In the genomic region with DNA sequence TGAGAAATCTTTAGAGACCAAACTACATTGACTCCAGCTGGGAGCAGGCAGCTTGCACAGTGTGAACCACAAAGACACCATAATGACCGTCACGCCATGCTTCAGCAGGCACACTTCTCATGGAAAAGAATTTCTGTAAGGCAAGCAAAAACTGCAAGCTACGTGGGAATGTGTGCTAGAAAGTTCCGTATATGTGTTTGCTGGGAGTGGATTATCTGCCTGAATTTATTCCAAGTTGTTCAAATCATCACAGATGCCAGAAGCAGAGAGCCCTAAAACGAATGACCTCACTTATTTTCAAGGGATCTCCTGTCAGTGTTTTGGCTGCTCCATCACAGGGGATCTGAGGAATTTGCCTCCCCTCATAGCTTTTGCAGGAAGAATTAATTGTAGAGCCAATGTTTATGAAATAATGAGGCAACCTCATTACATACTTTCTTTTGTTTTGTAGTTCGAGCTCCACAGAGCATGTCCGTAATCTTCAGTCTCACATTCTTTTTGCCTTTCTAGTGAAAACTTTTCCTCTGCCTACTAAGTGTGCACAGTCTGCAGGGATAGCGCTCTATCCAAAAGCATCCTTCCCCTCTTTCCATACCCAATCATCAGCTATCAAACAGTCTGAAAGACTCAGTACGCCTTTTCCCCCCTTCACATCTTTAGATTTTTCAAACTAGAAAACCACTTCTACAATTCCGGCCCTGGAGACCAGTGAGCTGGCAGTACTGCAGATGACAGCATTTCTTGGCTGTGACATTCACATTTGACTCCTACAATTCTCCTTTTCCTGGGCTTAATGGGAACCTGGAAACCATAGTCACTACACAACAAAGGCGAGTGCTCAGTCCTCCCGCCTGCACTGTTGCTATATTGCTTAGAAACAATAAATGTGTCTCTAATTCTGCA, we compare ENCODE assay signal across 13 mouse cellular contexts.
DNase-seq lines count a peak whose midpoint lies in the region; ATAC-seq and TF ChIP-seq lines count a peak whose summit lies in the region.
"Had no signal": no experiment of that assay in that cellular context is flagged by ENCODE, and none has a peak within 500 bp of the region (broad histone marks: within the 10 kb centered on the region; RNA-seq: fewer than 3 reads in every experiment).

No protein-coding gene starts in this region.

- intact Hi-C loops in gastrocnemius, adult 2 months (cut with DNase I): no loop called here

- TF ChIP-seq CTCF in gastrocnemius, adult 2 months (IDR thresholded peaks at IDR 0.05): no peak
- no peak for TF ChIP-seq CTCF in kidney, postnatal 0 days (IDR thresholded peaks at IDR 0.05; ENCODE audit: low read depth)
- no peak for TF ChIP-seq CTCF in cerebellum, adult 2 months (IDR thresholded peaks at IDR 0.05; ENCODE audit: borderline replicate concordance, insufficient read depth, low read depth, low read length)

- H3K36me3 ChIP-seq in kidney, postnatal 0 days (ENCODE audit: insufficient read depth, low read length): no peaks in the 10 kb centered on the region
- H3K36me3 ChIP-seq: stomach, embryonic 15.5 days had no signal

- no peak overlapping the region for H3K4me2 ChIP-seq in kidney, postnatal 0 days (ENCODE audit: low read length)
- H3K4me2 ChIP-seq: liver, embryonic 11.5 days; stomach, embryonic 15.5 days had no signal

- H3K4me3 ChIP-seq in gastrocnemius, adult 2 months: no peak overlapping the region; the same call in 1 of the 2 replicates
- no peak overlapping the region for H3K4me3 ChIP-seq in kidney, postnatal 0 days (replicated peaks; ENCODE audit: low read depth, low read length)
- no peak overlapping the region for H3K4me3 ChIP-seq in cerebellum, adult 2 months (replicated peaks; ENCODE audit: insufficient read depth, low read depth, low read length)
- H3K4me3 ChIP-seq: layer of hippocampus, adult 2 months; stomach, embryonic 15.5 days had no signal

- DNase-seq in gastrocnemius, adult 2 months: peak; percentile 17
- DNase-seq in gastrocnemius, postnatal 10 days: no peak
- peak; percentile 6 for DNase-seq in kidney, postnatal 0 days (ENCODE audit: low spot score)
- DNase-seq in kidney, postnatal 25 days: no peak
- DNase-seq in embryo, embryonic 9.5 days (ENCODE audit: extremely low spot score): peak; percentile 5
- DNase-seq in mesoderm, embryonic 11.5 days (ENCODE audit: low read depth, low spot score): peak; percentile 10
- no peak for DNase-seq in left cerebral cortex, adult 18-20 months (ENCODE audit: low spot score in 2 of 2)
- DNase-seq in cerebellum, adult 2 months: no peak
- DNase-seq: B cell, adult 2 months; cerebellum, adult 9-11 months had no signal

- no peak overlapping the region for H3K27ac ChIP-seq in gastrocnemius, adult 2 months
- H3K27ac ChIP-seq in kidney, postnatal 0 days: no peak overlapping the region
- no peak overlapping the region for H3K27ac ChIP-seq in cerebellum, adult 2 months (ENCODE audit: insufficient read depth, low read length)
- H3K27ac ChIP-seq: layer of hippocampus, adult 2 months; stomach, embryonic 15.5 days had no signal

- no peak for ATAC-seq in kidney, postnatal 0 days (replicated peaks; ENCODE audit: low FRiP score, low read depth)

- H3K9me3 ChIP-seq in kidney, postnatal 0 days (replicated peaks; ENCODE audit: low read length): no peaks in the 10 kb centered on the region
- H3K9me3 ChIP-seq: stomach, embryonic 15.5 days had no signal

- TF ChIP-seq POLR2A in cerebellum, adult 2 months (IDR thresholded peaks at IDR 0.05; ENCODE audit: borderline replicate concordance, insufficient read depth, low read length): no peak

- H3K27me3 ChIP-seq in kidney, postnatal 0 days (ENCODE audit: insufficient read depth, low read length): no peaks in the 10 kb centered on the region
- H3K27me3 ChIP-seq in cerebellum, adult 2 months (ENCODE audit: control insufficient read depth, insufficient read depth, low read length): no peaks in the 10 kb centered on the region
- H3K27me3 ChIP-seq: stomach, embryonic 15.5 days had no signal

- H3K9ac ChIP-seq in kidney, postnatal 0 days (ENCODE audit: low read depth, low read length): no peak overlapping the region
- H3K9ac ChIP-seq: stomach, embryonic 15.5 days had no signal

- WGBS in kidney, postnatal 0 days: 58% methylated on average over 12 of the region's 12 CpGs
- 18% methylated on average over 12 of the region's 12 CpGs for WGBS in cerebellum, adult 2 months

- no peaks in the 10 kb centered on the region for H3K4me1 ChIP-seq in kidney, postnatal 0 days (replicated peaks; ENCODE audit: insufficient read depth, low read length)
- H3K4me1 ChIP-seq in cerebellum, adult 2 months (ENCODE audit: control insufficient read depth, insufficient read depth, low read length): no peaks in the 10 kb centered on the region
- H3K4me1 ChIP-seq: stomach, embryonic 15.5 days had no signal

Comparison
In these comparisons a context has a peak if more than half of its experiments do, and no peak if none do; other contexts are left out.
1. DNase-seq: peak in gastrocnemius, adult 2 months (single experiment), kidney, postnatal 0 days (single experiment), embryo, embryonic 9.5 days (single experiment) and mesoderm, embryonic 11.5 days (single experiment); none in gastrocnemius, postnatal 10 days (single experiment), kidney, postnatal 25 days (0 of 2), left cerebral cortex, adult 18-20 months (0 of 2) and cerebellum, adult 2 months (0 of 2).